Mouse (Mus musculus) hindbrain, embryonic 14.5 days (tissue): ENCODE data around the gene Naif1. TPM values are rescaled to one million over a fixed set of nuclear protein-coding genes. Genes with fewer than 3 reads are reported as not detected.
"Not testable (repeated sequence)": the region's sequence is repeated elsewhere in the genome, so short reads cannot be mapped to it uniquely, and the experiment has no call there.

Experiments
- ATAC-seq: fragments of 200-750 bp; cut with Nextera tagmentation; 2 replicates; pipeline ENCODE4 v1.8.0; 2017; ENCODE audit warnings: moderate number of reproducible peaks, mild to moderate bottlenecking, moderate TSS enrichment, moderate library complexity; ENCODE audit not compliant: low FRiP score
- DNase-seq: peaks from one replicate; pipeline ENCODE4 v3.0.0-alpha.2; 2015; ENCODE audit warnings: low spot score
- H3K27ac ChIP-seq: fragments of 300-500 bp; sonication (generic); 2 replicates; pipeline ENCODE4 v1.5.1; 2014; ENCODE audit warnings: mild to moderate bottlenecking, moderate library complexity
- H3K27me3 ChIP-seq: fragments of 300-500 bp; sonication (generic); 2 replicates; pipeline ENCODE4 v1.6.1; 2014; ENCODE audit warnings: mild to moderate bottlenecking, low read length, mixed read lengths; ENCODE audit not compliant: control insufficient read depth, insufficient read depth
- H3K36me3 ChIP-seq: fragments of 300-500 bp; sonication (generic); replicated peaks from 2 replicates; pipeline ENCODE4 v1.6.1; 2014; ENCODE audit not compliant: control insufficient read depth, insufficient read depth
- H3K4me1 ChIP-seq: fragments of 300-500 bp; sonication (generic); replicated peaks from 2 replicates; pipeline ENCODE4 v1.6.1; 2014; ENCODE audit warnings: antibody characterized with exemption, low read length, mixed read lengths; ENCODE audit not compliant: control insufficient read depth, insufficient read depth
- H3K4me2 ChIP-seq: fragments of 300-500 bp; sonication (generic); replicated peaks from 2 replicates; pipeline ENCODE4 v1.6.1; 2014; ENCODE audit warnings: mild to moderate bottlenecking, moderate library complexity
- H3K4me3 ChIP-seq: fragments of 300-500 bp; sonication (generic); replicated peaks from 2 replicates; pipeline ENCODE4 v1.5.1; 2014; ENCODE audit warnings: mild to moderate bottlenecking, low read length
- H3K9ac ChIP-seq: fragments of 300-500 bp; sonication (generic); 2 replicates; pipeline ENCODE4 v1.6.1; 2014
- H3K9me3 ChIP-seq: fragments of 300-500 bp; sonication (generic); 2 replicates; pipeline ENCODE4 v1.6.1; 2016; ENCODE audit warnings: low read length; ENCODE audit not compliant: control insufficient read depth
- WGBS: fragments of 180-500 bp; shearing (Covaris S2); extraction: QIAGEN DNeasy Blood & Tissue Kit; methylation state at CpG from one replicate; pipeline ENCODE4 v1.1.7; 2014; 5-methylcytosine and 5-hydroxymethylcytosine counted together
- polyA plus RNA-seq: library from polyadenylated mRNA; unstranded; fragments of >200 nt; fragmentation: Nextera tagmentation; extraction: Ambion mirVana; gene quantifications from 2 replicates; pipeline ENCODE4 v1.2.1, GENCODE M21; 2014

The Naif1 gene
- polyA plus RNA-seq, 1 experiment from 2014 or later: 5.3 TPM

DNA sequence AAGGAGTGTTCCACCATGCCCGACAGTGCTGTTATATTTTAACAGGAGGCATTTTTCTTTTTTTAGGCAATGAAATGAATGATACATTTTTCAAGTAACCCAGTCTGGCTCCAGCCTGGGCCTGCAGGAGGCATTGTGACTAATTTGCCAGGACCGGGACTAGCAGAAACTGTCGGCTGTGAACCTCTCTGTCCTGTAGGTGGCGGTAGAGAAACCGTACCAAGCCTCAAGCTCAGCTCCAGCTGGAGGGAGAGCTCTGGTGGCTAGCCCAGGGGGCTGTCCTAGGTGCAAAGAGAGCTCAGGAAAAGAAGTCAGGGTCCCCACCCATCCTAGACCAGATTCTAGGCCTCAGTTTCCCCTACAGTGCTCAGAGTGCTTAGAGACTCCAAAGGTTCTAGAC is 38.4 kb downstream of the Naif1 start:
- no peak overlapping the region for H3K9ac ChIP-seq
- DNase-seq: peak; percentile 85
- H3K4me3 ChIP-seq: no peak overlapping the region
- no peak overlapping the region for H3K4me2 ChIP-seq
- no peaks in the 10 kb centered on the region for H3K4me1 ChIP-seq
- no peak overlapping the region for H3K27ac ChIP-seq
- no peaks in the 10 kb centered on the region for H3K9me3 ChIP-seq
- H3K36me3 ChIP-seq: no peaks in the 10 kb centered on the region
- WGBS: 2% methylated on average over 5 of the region's 5 CpGs
- H3K27me3 ChIP-seq: no peaks in the 10 kb centered on the region
- ATAC-seq: no peak

DNA sequence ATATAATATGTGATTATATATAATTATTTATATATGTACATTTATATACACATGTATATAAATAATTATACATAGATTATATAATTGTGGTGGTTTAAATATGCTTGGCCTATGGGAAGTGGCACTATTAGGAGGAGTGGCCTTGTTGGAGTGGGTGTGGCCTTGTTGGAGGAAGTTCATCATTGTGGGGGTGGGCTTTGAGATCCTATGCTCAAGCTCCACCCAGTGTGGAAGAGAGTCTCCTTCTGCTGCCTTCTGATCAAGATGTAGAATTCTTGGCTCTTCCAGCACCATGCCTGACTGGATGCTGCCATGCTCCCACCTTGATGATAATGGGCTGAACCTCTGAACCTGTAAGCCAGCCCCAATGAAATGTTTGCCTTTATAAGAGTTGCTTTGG is 40.5 kb downstream of the Naif1 start:
- not testable (repeated sequence) for H3K4me3 ChIP-seq, H3K36me3 ChIP-seq, DNase-seq, H3K4me2 ChIP-seq, ATAC-seq, H3K9ac ChIP-seq, H3K27ac ChIP-seq, H3K4me1 ChIP-seq, H3K27me3 ChIP-seq, H3K9me3 ChIP-seq

DNA sequence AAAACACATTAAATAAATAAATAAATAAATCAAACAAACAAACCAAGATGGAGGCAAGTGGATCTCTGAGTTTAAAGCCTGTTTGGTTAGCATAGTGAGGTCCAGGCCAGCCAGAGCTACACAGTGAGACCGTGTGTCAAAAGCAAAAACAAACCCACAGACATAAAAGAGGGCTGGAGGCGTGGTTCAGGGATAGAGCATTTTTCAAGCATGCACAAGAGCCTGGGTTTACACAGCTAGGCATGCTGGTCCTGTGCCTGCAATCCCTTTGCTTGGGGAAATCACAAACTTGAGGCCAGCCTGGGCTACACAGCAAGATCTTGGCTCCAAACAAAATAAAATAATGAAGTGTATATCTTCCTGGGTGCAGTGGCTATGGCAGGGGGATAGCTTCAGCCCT is 42.4 kb downstream of the Naif1 start:
- Histone ChIP-seq H3K27ac (no peak overlapping the region), H3K9ac (no peak overlapping the region), H3K4me2 (no peak overlapping the region), H3K36me3 (no peaks in the 10 kb centered on the region), H3K4me3 (no peak overlapping the region), H3K27me3 (no peaks in the 10 kb centered on the region), H3K4me1 (no peaks in the 10 kb centered on the region), H3K9me3 (no peaks in the 10 kb centered on the region)
- ATAC-seq: no peak
- no peak for DNase-seq
- WGBS: 73% methylated on average over 2 of the region's 2 CpGs

DNA sequence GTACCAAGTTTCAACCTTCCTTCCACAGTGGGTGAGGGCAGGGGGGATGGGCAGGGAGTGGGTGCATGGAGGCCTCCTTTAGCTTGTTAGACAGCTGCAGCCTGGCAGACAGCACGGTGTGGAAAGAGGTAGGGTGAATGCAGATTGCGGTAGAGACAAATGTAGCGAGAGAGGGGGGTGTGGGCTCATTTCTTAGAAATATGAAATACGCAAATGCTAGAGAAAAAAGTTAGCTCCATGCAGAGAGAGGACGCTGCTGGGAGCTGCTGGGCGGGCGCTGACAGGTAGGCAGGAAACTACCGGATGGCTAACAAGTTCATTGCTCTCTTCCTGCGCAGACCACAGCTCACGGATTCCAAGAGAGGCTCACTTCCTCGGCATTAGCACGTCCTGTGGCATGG is 43.0 kb downstream of the Naif1 start:
- Histone ChIP-seq H3K27ac (no peak overlapping the region), H3K4me1 (no peaks in the 10 kb centered on the region), H3K9ac (no peak overlapping the region), H3K36me3 (no peaks in the 10 kb centered on the region), H3K9me3 (no peaks in the 10 kb centered on the region), H3K27me3 (no peaks in the 10 kb centered on the region), H3K4me3 (no peak overlapping the region), H3K4me2 (no peak overlapping the region)
- ATAC-seq (no peak), DNase-seq (no peak)
- 80% methylated on average over 12 of the region's 12 CpGs for WGBS

DNA sequence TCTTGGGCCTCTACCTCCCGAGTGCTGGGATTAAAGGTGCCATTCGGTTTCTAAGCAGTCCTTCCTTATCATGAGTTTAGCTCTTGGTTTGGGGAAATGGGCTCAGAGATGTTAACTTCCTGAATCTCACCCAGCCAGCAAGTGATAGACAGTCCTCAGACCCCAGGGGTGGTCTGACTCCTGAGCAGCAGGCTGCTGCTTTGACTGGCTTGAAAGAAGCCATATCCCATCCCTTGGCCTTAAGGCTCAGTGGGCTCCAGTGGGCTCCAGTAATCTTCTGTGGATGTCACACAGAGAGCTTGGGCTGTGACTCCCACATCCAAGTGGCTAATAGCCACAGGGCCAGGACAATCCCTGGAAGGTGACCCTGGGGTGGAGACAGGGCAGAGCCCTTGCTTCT is 44.3 kb downstream of the Naif1 start:
- no peak for ATAC-seq
- Histone ChIP-seq H3K9ac (no peak overlapping the region), H3K4me3 (no peak overlapping the region), H3K4me1 (no peaks in the 10 kb centered on the region), H3K27me3 (no peaks in the 10 kb centered on the region), H3K4me2 (no peak overlapping the region), H3K36me3 (no peaks in the 10 kb centered on the region), H3K27ac (no peak overlapping the region), H3K9me3 (no peaks in the 10 kb centered on the region)
- DNase-seq: no peak
- WGBS: 85% methylated on average over 2 of the region's 2 CpGs

DNA sequence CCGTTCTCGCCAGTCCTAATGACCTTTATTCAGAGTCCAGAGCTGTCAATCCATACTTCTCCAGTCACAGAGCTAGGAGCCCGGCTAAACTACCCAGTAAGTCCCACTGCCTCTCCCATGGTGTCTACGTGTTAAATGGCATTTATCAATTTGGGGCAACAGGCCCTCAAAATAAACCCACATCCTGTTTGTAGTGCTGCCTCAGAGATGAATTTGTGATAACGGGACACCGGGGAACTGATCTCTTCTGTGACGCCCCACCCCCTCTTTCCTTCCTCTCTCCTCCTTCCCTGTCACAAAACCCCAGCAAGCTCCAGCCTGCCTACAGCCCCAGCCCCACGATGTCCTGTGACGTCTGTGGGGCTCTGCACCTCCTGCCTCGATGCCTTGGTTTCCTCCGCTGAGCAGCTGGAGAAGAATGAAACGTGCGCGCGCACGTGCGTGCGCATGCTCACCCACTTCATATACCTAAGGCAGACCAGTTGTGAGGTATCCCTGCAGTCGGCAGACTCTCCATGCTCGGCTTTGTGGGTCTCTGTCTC is 45.0 kb downstream of the Naif1 start:
- DNase-seq: no peak
- Histone ChIP-seq H3K9me3 (no peaks in the 10 kb centered on the region), H3K27ac (no peak overlapping the region), H3K4me2 (no peak overlapping the region), H3K4me3 (no peak overlapping the region), H3K4me1 (no peaks in the 10 kb centered on the region), H3K9ac (no peak overlapping the region), H3K27me3 (no peaks in the 10 kb centered on the region), H3K36me3 (no peaks in the 10 kb centered on the region)
- ATAC-seq: no peak
- 82% methylated on average over 20 of the region's 20 CpGs for WGBS

DNA sequence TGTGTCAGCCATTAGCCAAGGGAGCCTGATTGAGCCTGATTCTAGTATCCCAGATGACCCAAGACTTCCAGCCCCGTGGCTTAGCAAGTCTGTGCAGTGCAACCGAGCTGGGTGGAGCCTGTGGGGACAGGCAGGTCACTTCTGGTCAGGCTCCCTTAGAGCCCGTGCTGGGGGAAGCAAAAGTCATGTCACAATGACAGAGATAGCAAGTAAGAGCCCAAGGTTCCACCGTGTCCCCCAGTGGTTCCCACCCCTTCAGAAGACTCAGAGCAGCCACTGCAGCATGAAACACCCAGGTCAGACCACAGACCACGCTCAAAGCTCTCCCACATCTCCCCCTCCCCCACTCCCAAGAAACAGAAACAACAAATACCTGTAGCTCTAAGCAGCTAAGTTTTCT is 45.9 kb downstream of the Naif1 start:
- Histone ChIP-seq H3K4me2 (no peak overlapping the region), H3K27me3 (no peaks in the 10 kb centered on the region), H3K9me3 (no peaks in the 10 kb centered on the region), H3K27ac (no peak overlapping the region), H3K4me1 (no peaks in the 10 kb centered on the region), H3K9ac (no peak overlapping the region), H3K4me3 (no peak overlapping the region), H3K36me3 (no peaks in the 10 kb centered on the region)
- DNase-seq: no peak
- 70% methylated on average over 5 of the region's 5 CpGs for WGBS
- no peak for ATAC-seq

DNA sequence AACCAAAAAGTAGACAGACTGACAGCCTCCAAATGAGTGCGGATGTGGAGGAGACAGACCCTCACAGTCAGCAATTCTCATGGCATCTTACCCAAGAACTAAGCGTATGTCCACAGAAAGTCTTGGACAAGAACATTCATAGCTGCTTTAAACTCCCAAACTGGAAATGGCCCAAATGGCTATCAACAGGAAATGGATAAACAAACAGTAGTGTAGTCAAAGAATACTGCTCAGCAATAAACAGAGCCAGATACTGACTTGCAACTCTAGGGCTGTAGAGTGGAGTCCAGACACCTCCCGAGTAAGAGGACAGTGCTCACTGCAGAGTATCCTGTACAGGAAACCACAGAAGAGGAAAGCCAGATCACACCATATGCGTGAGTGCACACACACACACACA is 49.1 kb downstream of the Naif1 start:
- 88% methylated on average over 4 of the region's 4 CpGs for WGBS
- Histone ChIP-seq H3K4me3 (no peak overlapping the region), H3K27ac (no peak overlapping the region), H3K4me1 (no peaks in the 10 kb centered on the region), H3K36me3 (no peaks in the 10 kb centered on the region), H3K27me3 (no peaks in the 10 kb centered on the region), H3K4me2 (no peak overlapping the region), H3K9ac (no peak overlapping the region), H3K9me3 (no peaks in the 10 kb centered on the region)
- no peak for DNase-seq
- no peak for ATAC-seq

DNA sequence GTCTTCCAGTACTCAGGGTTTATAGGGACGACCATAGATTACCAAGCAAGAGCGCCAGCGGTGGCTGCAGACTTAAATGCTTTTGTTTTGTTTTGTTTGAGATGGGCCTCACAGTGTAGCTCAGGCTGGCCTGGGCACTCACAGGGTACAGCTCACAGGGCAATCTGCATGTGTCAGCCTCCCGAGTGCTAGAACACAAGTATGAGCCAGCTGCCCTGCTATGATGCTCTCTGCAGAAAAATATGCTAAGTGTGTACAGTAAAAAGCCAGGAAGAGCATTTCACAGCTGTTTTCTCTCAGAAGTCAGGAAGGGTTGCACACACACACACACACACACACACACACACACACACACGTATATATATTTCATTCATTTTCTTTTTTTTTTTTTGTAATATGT is 50.2 kb downstream of the Naif1 start:
- no peak overlapping the region for H3K4me3 ChIP-seq
- H3K4me1 ChIP-seq: no peaks in the 10 kb centered on the region
- H3K9me3 ChIP-seq: no peaks in the 10 kb centered on the region
- H3K9ac ChIP-seq: no peak overlapping the region
- DNase-seq (no peak), ATAC-seq (no peak)
- H3K4me2 ChIP-seq: no peak overlapping the region
- no peaks in the 10 kb centered on the region for H3K36me3 ChIP-seq
- no peaks in the 10 kb centered on the region for H3K27me3 ChIP-seq
- WGBS: 82% methylated on average over 5 of the region's 5 CpGs
- H3K27ac ChIP-seq: no peak overlapping the region

DNA sequence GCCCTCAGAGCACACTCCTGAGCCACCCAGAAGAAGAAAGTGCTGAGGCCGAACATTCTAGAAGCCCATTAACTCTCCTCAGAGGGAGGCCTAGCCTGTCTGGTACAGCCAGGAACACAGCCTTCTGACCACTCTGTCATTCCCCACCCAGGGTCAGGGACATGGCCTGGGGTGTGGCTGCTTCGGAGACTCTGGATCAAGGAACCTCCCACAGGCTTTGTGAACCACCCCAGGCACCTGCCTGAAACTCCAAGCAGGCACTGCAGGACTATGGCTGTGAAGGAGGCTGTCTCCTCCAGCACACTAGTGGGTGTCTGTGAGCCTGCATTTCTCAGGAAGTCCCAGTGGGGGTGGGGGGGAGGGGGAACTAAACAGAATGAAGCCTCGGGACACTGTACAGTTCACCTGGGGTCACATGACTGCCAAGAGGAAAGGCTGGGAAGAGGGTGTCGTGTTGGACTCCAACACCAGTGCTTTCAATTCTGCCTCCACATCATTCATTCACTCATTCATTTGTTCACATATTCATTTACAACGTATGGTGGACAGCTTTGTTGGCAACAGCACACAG is 51.6 kb downstream of the Naif1 start:
- no peak overlapping the region for H3K9ac ChIP-seq
- no peak for ATAC-seq
- H3K9me3 ChIP-seq: no peaks in the 10 kb centered on the region
- WGBS: 78% methylated on average over 5 of the region's 5 CpGs
- no peak for DNase-seq
- H3K27me3 ChIP-seq: no peaks in the 10 kb centered on the region
- no peak overlapping the region for H3K27ac ChIP-seq
- H3K4me3 ChIP-seq: no peak overlapping the region
- no peak overlapping the region for H3K4me2 ChIP-seq
- no peaks in the 10 kb centered on the region for H3K36me3 ChIP-seq
- H3K4me1 ChIP-seq: no peaks in the 10 kb centered on the region
